Mouse (Mus musculus) retina, postnatal 7 days (tissue): ENCODE results near the gene Sptbn4.

Experiments
- DNase-seq: peaks from one replicate; pipeline ENCODE4 v3.0.0-alpha.2; 2012; ENCODE audit warnings: low read depth, low spot score

Gene Sptbn4

GRCm38 (mm10) chr7:27354783-27355182, 92.7 kb downstream of the Sptbn4 start:
- no peak for DNase-seq

- no peak for DNase-seq
These were observed 93.3 kb downstream of the Sptbn4 start for GRCm38 (mm10) chr7:27354144-27354543.

GRCm38 (mm10) chr7:27345444-27345843, 102.0 kb downstream of the Sptbn4 start:
- no peak for DNase-seq

GRCm38 (mm10) chr7:27342595-27342994, 104.9 kb downstream of the Sptbn4 start:
- no peak for DNase-seq

- DNase-seq = no peak
These were observed 108.0 kb downstream of the Sptbn4 start for GRCm38 (mm10) chr7:27339519-27339918.

- DNase-seq = no peak
These were observed 108.4 kb downstream of the Sptbn4 start for GRCm38 (mm10) chr7:27339114-27339513.

- no peak for DNase-seq
These were observed 110.2 kb downstream of the Sptbn4 start, which contains the start of gene Ltbp4 for GRCm38 (mm10) chr7:27337175-27337853. TSS of gene Ltbp4 (minus strand) at chr7:27337692.

- DNase-seq = peak; percentile 80
These were observed 111.3 kb downstream of the Sptbn4 start for GRCm38 (mm10) chr7:27335928-27336823.

GRCm38 (mm10) chr7:27335011-27335720, 112.3 kb downstream of the Sptbn4 start:
- no peak for DNase-seq

- DNase-seq = no peak
These were observed 113.0 kb downstream of the Sptbn4 start for GRCm38 (mm10) chr7:27334405-27334911.

- no peak for DNase-seq
These were observed 114.1 kb downstream of the Sptbn4 start for GRCm38 (mm10) chr7:27333316-27333941.

GRCm38 (mm10) chr7:27332353-27333199, 114.9 kb downstream of the Sptbn4 start:
- DNase-seq = peak; percentile 70

GRCm38 (mm10) chr7:27331854-27332253, 115.6 kb downstream of the Sptbn4 start:
- no peak for DNase-seq

- DNase-seq = no peak
These were observed 116.0 kb downstream of the Sptbn4 start for GRCm38 (mm10) chr7:27331541-27331851.

GRCm38 (mm10) chr7:27330709-27331540, 116.6 kb downstream of the Sptbn4 start:
- DNase-seq = no peak

GRCm38 (mm10) chr7:27329981-27330380, 117.5 kb downstream of the Sptbn4 start:
- no peak for DNase-seq

- no peak for DNase-seq
These were observed 118.0 kb downstream of the Sptbn4 start for GRCm38 (mm10) chr7:27329326-27329947.

GRCm38 (mm10) chr7:27328648-27329047, 118.8 kb downstream of the Sptbn4 start:
- DNase-seq = no peak

- no peak for DNase-seq
These were observed 119.3 kb downstream of the Sptbn4 start for GRCm38 (mm10) chr7:27328161-27328560.
